Mouse (Mus musculus) heart, adult 11 months (tissue): ENCODE measurements at regions not wholly inside any gene's neighbourhood (a gene's known extent, or its start where the extent isn't known, plus 50 kb on each side); places are given as distances from the start of the nearest gene placed in this dataset.
A peak's percentile ranks its signal among the peaks of the same experiment; 100 is the strongest.

ENCODE experiments used
- DNase-seq: peaks from one replicate; pipeline ENCODE4 v3.0.0; 2022

GRCm38 (mm10) chrX:52668679-52669078 is 54.9 kb upstream of the Gpc3 start:
- no peak for DNase-seq

- no peak for DNase-seq
These were observed 65.3 kb upstream of the Gpc3 start for GRCm38 (mm10) chrX:52679045-52679444.

GRCm38 (mm10) chrX:52694392-52694791 is 80.6 kb upstream of the Gpc3 start:
- DNase-seq = peak; percentile 3

GRCm38 (mm10) chrX:52699615-52700014 is 85.9 kb upstream of the Gpc3 start:
- DNase-seq = peak; percentile 29

GRCm38 (mm10) chrX:52717495-52717894 is 73.5 kb upstream of the Ccdc160 start:
- DNase-seq = peak; percentile 6

GRCm38 (mm10) chrX:52738116-52738515 is 52.9 kb upstream of the Ccdc160 start:
- DNase-seq = no peak
